Mouse (Mus musculus) bone marrow, adult 2 months (tissue): ENCODE results near the gene Klri1.

ENCODE experiments used
- CTCF ChIP-seq: fragments of 200-500 bp; IDR thresholded peaks from 2 replicates; pipeline ENCODE4 v1.5.1; 2011; ENCODE audit warnings: low read length, control low read depth; ENCODE audit not compliant: control insufficient read depth, insufficient read depth
- POLR2A ChIP-seq: fragments of 200-500 bp; IDR thresholded peaks from 2 replicates; pipeline ENCODE4 v1.6.1; 2011; ENCODE audit warnings: low read depth, mild to moderate bottlenecking, control low read depth, low read length, borderline replicate concordance; ENCODE audit not compliant: control insufficient read depth

DNA sequence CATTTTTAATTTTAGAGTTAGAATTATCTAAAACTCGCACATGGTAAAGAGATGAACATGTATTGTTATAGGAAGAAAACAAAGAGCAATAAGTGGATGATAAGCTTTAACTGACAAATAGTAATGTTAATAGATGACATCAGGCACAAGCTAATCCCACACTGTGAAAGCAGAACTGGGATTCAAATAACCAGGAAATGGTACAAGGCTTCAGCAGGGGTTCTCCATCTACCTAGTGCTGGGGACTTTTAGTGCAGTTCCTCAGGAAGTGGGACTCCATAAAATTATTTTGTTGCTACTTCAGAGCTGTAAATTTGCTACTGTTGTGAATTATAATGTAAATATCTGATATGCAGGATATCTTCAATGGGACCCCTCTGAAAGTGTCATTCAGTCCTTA, 10.3 kb upstream of the Klri1 start:
- TF ChIP-seq CTCF (no peak), POLR2A (no peak)
